Mouse (Mus musculus) ovary, postnatal 36 days (tissue): ENCODE measurements at regions not wholly inside any gene's neighbourhood (a gene's known extent, or its start where the extent isn't known, plus 50 kb on each side); places are given as distances from the start of the nearest gene placed in this dataset.

Source experiments
- DNase-seq: peaks from one replicate; pipeline ENCODE4 v3.0.0; 2022; ENCODE audit warnings: low spot score, mixed read lengths

- peak; percentile 78 for DNase-seq
These were observed 375.5 kb upstream of the Asap2 start for GRCm38 (mm10) chr12:20614766-20615165.
